Mouse (Mus musculus) testis, postnatal 14 days (tissue): Measurements from ENCODE around the gene Gm732.

Source experiments
- DNase-seq: peaks from one replicate; pipeline ENCODE4 v3.0.0; 2021; ENCODE audit warnings: low spot score

Gene Gm732

DNA sequence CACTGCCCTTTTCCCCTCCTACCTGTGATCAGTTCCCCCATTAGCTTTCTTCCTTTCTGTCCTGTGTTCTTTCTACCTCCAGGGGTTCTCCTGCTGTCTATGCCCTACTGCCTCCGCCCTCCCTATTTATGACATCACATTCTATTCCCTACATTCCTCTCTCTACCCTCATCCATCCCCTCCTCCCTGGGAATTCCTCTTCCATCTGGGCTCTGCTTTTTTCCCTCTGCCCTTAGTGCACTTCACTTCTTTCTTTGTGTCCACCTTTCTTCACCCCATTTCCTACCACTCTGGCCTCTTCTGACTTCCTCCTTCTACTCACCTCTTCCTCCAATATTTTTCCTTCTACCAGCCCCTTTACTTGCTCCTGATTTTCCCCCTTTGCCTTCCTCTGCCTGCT, at the start of gene Gm732:
TSS of gene Gm732 (minus strand) at position 101 of the 400 bp plus-strand sequence.
- no peak for DNase-seq
